8 mouse cellular contexts compared by ENCODE assay signal in the genomic region with DNA sequence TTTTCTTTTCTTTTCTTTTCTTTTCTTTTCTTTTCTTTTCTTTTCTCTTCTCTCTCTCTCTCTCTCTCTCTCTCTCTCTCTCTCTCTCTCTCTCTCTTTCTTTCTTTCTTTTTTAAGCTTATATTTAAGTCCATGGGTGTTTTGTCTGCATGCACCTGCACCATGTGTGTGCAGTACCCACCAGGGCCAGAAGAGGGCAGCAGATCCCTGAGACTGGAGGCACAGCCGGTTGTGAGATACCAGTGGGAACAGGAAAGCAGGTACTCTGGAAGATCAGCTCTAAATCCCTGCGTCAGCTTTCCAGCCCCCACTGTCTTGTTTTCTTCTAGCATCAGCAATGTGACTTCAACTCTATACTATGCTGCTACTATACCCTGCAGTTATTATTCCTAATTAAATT. TPM values are rescaled to one million over a fixed set of nuclear protein-coding genes. Genes with fewer than 3 reads are reported as not detected.
DNase-seq lines count a peak whose midpoint lies in the region; ATAC-seq lines count a peak whose summit lies in the region.

No protein-coding gene starts in this region.

- intact Hi-C loops in left cerebral cortex, postnatal 14 days (cut with DNase I) = loop anchor here (5.0 kb wide), 1 partner anchor 124 kb away; no protein-coding TSS in a partner anchor
- intact Hi-C loops in left cerebral cortex, postnatal 36 days (cut with DNase I) = loop anchor here (5.0 kb wide), 2 partner anchors 124 to 224 kb away; no protein-coding TSS in a partner anchor

- DNase-seq in cerebellum, postnatal 25 days = peak; percentile 64 to 76
- no peak for DNase-seq in cerebellum, adult 11 months
- DNase-seq in left cerebral cortex, postnatal 14 days (ENCODE audit: low spot score in 2 of 2) = peak; percentile 64 to 70
- no peak for DNase-seq in left cerebral cortex, postnatal 36 days (ENCODE audit: low spot score in 2 of 2)
- peak; percentile 61 for DNase-seq in T-cell, adult 2 months (ENCODE audit: low spot score)
- peak; percentile 67 to 90 for DNase-seq in thymus, postnatal 10 days (ENCODE audit: low spot score in 2 of 2)

- ATAC-seq in granulocyte monocyte progenitor cell, adult 5-6 weeks (replicated peaks; ENCODE audit: poor library complexity, severe bottlenecking) = peak; percentile 64; the same call in 1 of the 2 replicates
- ATAC-seq in megakaryocyte, adult 5-6 weeks (ENCODE audit: poor library complexity, severe bottlenecking) = peak; percentile 70; the same call in 1 of the 2 replicates

RNA-seq across cellular contexts. Expression of gene Trmu, which starts 34.5 kb away (rescaled TPM):
- total RNA-seq in left cerebral cortex, postnatal 14 days (2021) = 10 to 100 TPM; 29.4 to 32.2 TPM
- total RNA-seq in left cerebral cortex, postnatal 36 days (2021) = 10 to 100 TPM; 28.8 to 29.7 TPM
- 17.2 and 32.2 TPM in 2 replicates for total RNA-seq in granulocyte monocyte progenitor cell, adult 5-6 weeks (2014; fragmentation: Nextera tagmentation)
- 22.3 and 28.7 TPM in 2 replicates for total RNA-seq in granulocyte monocyte progenitor cell, adult 5-6 weeks (2017)
- 9.0 and 9.3 TPM in 2 replicates for total RNA-seq in megakaryocyte, adult 5-6 weeks (2015)
- 8.8 and 20.9 TPM in 2 replicates for total RNA-seq in megakaryocyte, adult 5-6 weeks (2017)

RNA-seq across cellular contexts. Expression of gene Gtse1, which starts 54.1 kb away (rescaled TPM):
- total RNA-seq in left cerebral cortex, postnatal 14 days (2021) = under 1 TPM; 0.76 to 0.90 TPM
- total RNA-seq in left cerebral cortex, postnatal 36 days (2021) = under 1 TPM; 0.54 to 0.91 TPM
- 7.9 and 13.6 TPM in 2 replicates for total RNA-seq in granulocyte monocyte progenitor cell, adult 5-6 weeks (2014; fragmentation: Nextera tagmentation)
- 19.5 and 20.0 TPM in 2 replicates for total RNA-seq in granulocyte monocyte progenitor cell, adult 5-6 weeks (2017)
- 12.2 and 16.1 TPM in 2 replicates for total RNA-seq in megakaryocyte, adult 5-6 weeks (2015)
- total RNA-seq in megakaryocyte, adult 5-6 weeks (2017) = 20.0 and 20.7 TPM in 2 replicates

Comparison
In these comparisons a context has a peak if more than half of its experiments do, and no peak if none do; other contexts are left out.
1. DNase-seq: peak in cerebellum, postnatal 25 days (2 of 2), left cerebral cortex, postnatal 14 days (2 of 2), T-cell, adult 2 months (single experiment) and thymus, postnatal 10 days (2 of 2); none in cerebellum, adult 11 months (single experiment) and left cerebral cortex, postnatal 36 days (0 of 2).
2. RNA of gene Gtse1, which starts 54.1 kb away (total RNA-seq): 12.2 to 20.7 TPM in megakaryocyte, adult 5-6 weeks and 7.9 to 20.0 TPM in granulocyte monocyte progenitor cell, adult 5-6 weeks; 0.54 to 0.91 TPM in left cerebral cortex, postnatal 36 days and 0.76 to 0.90 TPM in left cerebral cortex, postnatal 14 days; every median in the first group is over 4 times any median in the second.